Mouse (Mus musculus): ENCODE measurements around the gene Sytl3. TPM values are rescaled to one million over a fixed set of nuclear protein-coding genes. Genes with fewer than 3 reads are reported as not detected.
"Not testable (repeated sequence)": the region's sequence is repeated elsewhere in the genome, so short reads cannot be mapped to it uniquely, and the experiment has no call there.

Gene Sytl3
- polyA plus RNA-seq, 1 experiment from 2014 or later, result 0.07 TPM

DNA sequence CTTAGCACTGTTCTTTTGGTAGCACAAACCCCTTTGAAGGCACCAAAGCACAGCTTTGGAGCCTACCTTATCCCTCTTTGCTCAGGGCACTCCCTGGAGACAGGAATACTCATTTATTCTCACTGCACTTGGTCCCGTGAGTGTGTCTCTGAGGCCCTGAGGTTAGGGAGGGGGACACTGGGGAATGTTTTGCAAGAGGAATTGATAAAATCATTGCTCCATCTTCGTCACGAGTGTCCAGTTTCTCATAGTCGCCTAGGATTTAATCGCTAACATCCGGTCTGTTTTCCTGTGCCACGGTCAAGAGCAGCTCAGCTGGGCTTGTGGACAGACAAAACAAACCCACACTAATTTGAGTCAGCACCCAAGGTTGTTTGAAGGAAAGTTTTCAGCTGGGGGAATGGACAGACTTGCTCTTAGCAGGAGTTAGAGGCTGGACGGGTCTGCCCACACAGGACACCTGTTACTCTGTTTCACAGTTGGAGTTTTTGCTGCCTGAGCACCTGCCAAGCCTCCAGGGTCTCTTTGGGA is 26.5 kb downstream of the Sytl3 start:
- WGBS, result 65% methylated on average over 4 of the region's 8 CpGs
- H3K9me3 ChIP-seq (replicated peaks), result not testable (repeated sequence)

DNA sequence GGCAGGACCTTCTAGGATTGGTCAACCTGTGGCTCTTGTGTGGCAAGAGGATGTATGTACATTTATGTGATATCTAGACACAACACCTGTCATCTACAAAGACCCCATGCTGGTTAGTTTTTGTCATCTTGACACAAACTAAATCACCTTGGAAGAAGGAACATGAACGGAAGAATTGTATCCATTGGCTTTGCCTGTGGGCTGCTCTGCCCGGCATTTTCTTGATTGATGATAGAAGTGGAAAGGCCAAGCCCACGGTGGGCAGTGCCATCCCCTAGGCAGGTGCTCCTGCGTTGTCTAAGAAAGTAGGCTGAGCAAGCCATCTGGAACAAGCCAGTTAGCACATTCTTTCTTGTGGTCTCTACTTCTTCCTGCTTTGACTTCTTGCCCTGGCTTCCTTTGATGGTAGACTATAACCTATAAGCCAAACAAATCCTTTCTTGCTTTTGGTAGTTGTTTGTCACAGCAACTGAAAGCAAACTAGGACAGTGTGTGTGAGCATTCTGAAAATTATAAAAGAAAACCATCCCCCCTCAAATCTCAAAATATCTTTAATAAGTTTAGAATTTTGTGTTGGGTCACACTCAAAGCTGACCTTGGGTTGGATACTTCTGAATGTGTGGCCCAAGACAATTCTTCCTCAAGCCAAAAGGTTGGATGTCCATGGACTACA is 27.5 kb downstream of the Sytl3 start:
- H3K27ac ChIP-seq (replicated peaks); H3K4me3 ChIP-seq; H3K9me3 ChIP-seq (replicated peaks); DNase-seq (ENCODE audit: low spot score); H3K4me1 ChIP-seq; H3K27me3 ChIP-seq (ENCODE audit: low read depth, poor library complexity, severe bottlenecking); H3K36me3 ChIP-seq: not testable (repeated sequence)
- 96% methylated on average over 3 of the region's 4 CpGs for WGBS

More for the DNA sequence above, 26.5 kb downstream of the Sytl3 start:
- H3K4me1 ChIP-seq; H3K27me3 ChIP-seq (ENCODE audit: low read depth, poor library complexity, severe bottlenecking); H3K4me3 ChIP-seq; H3K27ac ChIP-seq (replicated peaks); H3K36me3 ChIP-seq; DNase-seq (ENCODE audit: low spot score): not testable (repeated sequence)

DNA sequence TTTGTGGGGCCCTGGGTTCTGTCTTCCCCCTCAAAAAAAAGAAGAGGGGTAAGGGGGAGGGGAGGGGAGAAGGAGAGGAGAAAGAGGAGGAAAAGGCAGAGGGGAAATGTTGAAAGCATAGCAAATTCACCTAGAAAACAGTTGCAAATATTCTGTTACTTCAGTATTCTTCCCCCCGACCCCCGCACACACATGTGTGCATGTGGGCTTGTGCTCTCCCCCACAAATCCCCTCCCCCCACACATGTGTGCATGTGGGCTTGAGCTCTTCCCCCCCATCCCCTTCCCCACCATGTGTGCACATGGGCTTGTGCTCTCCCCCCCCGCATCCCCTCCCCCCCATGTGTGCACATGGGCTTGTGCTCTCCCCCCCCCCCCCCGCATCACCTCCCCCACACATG is 30.5 kb downstream of the Sytl3 start:
- DNase-seq (ENCODE audit: low spot score); H3K4me1 ChIP-seq: not testable (repeated sequence)
- WGBS, result 95% methylated on average over 2 of the region's 4 CpGs

DNA sequence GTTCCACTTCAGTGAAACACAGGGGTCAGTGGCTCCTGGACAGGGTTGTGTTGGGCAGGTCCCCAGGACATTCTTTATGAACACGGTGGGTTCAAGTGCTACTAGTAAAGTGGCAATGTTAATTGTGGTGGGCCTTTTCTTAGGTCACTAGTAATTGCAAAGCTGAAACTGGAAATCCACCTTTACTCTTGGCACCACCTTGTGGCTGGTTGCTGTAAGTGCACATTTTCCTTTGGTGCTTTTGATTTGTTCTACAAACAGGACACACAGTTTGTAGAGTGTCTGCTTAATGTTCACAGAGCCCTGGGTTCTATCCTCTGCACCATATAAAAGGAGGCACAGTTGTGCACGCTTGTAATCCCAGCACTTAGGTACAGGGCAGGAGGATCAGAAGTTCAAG is 32.7 kb downstream of the Sytl3 start:
- WGBS, result 13% methylated on average over 2 of the region's 2 CpGs
- not testable (repeated sequence) for H3K4me1 ChIP-seq; H3K27ac ChIP-seq (replicated peaks); H3K27me3 ChIP-seq (ENCODE audit: low read depth, poor library complexity, severe bottlenecking); H3K9me3 ChIP-seq (replicated peaks); H3K4me3 ChIP-seq; H3K36me3 ChIP-seq
- DNase-seq (ENCODE audit: low spot score), result peak; percentile 42

More for the DNA sequence above, 30.5 kb downstream of the Sytl3 start:
- H3K4me3 ChIP-seq; H3K36me3 ChIP-seq; H3K27me3 ChIP-seq (ENCODE audit: low read depth, poor library complexity, severe bottlenecking); H3K9me3 ChIP-seq (replicated peaks); H3K27ac ChIP-seq (replicated peaks): not testable (repeated sequence)

DNA sequence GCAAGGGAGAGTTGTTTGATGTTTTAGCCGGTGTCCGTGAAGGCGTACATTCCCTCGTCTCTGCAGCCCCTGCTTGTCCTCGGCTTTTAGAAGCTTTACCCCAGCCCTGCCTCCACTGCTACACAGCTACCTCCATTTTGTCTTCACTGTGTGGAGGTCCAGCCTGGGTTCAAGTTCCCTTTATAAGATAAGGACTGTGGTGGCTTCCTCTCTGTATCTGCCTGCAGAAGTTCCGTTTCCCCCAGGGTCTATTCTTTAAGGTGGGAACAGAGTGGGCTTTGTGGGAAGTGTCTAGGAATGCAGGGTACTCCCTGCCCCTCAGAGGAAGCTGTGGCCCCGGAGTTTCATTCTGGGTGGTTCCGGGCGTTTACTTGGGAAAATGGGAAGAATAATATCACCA is 36.8 kb downstream of the Sytl3 start:
- H3K9me3 ChIP-seq (replicated peaks); DNase-seq (ENCODE audit: low spot score); H3K4me1 ChIP-seq; H3K4me3 ChIP-seq; H3K27ac ChIP-seq (replicated peaks); H3K36me3 ChIP-seq: not testable (repeated sequence)
- WGBS, result 84% methylated on average over 9 of the region's 9 CpGs
- peaks cover 13% of the 10 kb centered on the region for H3K27me3 ChIP-seq (ENCODE audit: low read depth, poor library complexity, severe bottlenecking)

DNA sequence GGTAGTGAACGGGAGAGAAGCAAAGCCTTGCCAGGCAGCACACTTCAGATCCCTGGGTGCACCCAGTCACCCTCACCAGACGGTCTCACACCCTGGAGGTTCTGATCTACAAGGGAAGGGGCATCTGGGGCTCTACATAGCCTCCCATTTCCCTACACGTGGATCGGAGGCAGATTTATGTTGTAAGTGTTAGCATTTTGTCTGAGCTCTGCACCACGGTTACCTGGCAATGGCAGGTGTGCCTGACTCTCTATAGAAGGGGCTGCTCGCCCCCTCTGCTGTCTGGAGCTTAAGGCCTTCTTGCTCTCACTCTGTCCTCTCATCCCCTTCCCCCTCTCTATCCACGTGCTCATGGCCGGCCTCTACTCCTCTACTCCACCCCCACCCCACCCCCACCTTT is 37.6 kb downstream of the Sytl3 start:
- H3K4me3 ChIP-seq; H3K36me3 ChIP-seq; H3K9me3 ChIP-seq (replicated peaks); H3K4me1 ChIP-seq; DNase-seq (ENCODE audit: low spot score); H3K27ac ChIP-seq (replicated peaks): not testable (repeated sequence)
- peaks cover 13% of the 10 kb centered on the region for H3K27me3 ChIP-seq (ENCODE audit: low read depth, poor library complexity, severe bottlenecking)
- WGBS, result 62% methylated on average over 8 of the region's 8 CpGs

DNA sequence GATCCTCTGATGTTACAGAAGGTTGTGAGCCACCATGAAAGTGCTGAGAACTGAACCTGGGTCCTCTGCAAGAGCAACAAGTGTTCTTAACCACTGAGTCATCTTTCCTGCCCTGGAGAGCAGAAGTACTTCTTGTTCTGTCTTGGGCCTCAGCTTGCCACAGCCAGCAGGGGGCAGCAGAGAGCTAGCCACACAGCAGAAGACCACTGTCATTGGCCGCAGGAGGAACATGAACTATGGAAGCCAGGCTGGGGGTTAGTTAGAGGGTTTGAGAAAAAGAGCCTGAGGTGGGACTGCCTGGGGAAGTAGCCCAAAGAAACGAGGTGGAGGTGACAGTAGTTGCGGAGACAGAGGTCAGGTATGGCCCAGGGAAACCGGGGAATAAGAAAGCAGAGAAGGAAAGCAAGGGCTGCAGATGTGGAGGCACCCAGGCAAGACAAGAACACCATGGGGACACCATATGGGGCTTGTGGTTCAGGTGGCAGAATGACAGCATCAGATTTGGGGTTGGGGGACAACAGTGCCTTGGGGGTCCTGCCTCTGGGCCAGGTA is 38.4 kb downstream of the Sytl3 start:
- WGBS, result 39% methylated on average over 4 of the region's 4 CpGs
- not testable (repeated sequence) for H3K27ac ChIP-seq (replicated peaks); H3K9me3 ChIP-seq (replicated peaks); DNase-seq (ENCODE audit: low spot score); H3K36me3 ChIP-seq; H3K4me1 ChIP-seq; H3K4me3 ChIP-seq
- peaks cover 13% of the 10 kb centered on the region for H3K27me3 ChIP-seq (ENCODE audit: low read depth, poor library complexity, severe bottlenecking)

DNA sequence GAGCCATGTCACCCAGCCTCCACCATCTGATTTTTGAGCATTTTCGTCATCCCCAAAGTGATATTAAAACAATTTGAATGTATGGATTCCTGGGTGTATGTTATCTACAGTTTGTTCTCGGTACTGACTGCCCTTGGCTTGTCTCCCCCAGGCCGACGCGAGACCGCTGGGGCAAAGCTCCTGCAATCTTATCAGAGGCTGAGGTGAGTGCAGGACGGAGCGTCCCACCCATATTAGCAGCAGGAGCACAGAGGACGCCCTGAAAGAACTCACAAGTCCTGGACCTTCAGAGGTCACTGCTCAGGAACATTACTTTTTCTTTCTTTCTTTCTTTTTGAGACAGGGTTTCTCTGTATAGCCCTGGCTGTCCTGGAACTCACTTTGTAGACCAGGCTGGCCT is 40.6 kb downstream of the Sytl3 start:
- WGBS, result 93% methylated on average over 9 of the region's 9 CpGs
- H3K9me3 ChIP-seq (replicated peaks); DNase-seq (ENCODE audit: low spot score); H3K4me3 ChIP-seq; H3K36me3 ChIP-seq; H3K27ac ChIP-seq (replicated peaks); H3K4me1 ChIP-seq: not testable (repeated sequence)
- H3K27me3 ChIP-seq (ENCODE audit: low read depth, poor library complexity, severe bottlenecking), result peaks cover 13% of the 10 kb centered on the region

DNA sequence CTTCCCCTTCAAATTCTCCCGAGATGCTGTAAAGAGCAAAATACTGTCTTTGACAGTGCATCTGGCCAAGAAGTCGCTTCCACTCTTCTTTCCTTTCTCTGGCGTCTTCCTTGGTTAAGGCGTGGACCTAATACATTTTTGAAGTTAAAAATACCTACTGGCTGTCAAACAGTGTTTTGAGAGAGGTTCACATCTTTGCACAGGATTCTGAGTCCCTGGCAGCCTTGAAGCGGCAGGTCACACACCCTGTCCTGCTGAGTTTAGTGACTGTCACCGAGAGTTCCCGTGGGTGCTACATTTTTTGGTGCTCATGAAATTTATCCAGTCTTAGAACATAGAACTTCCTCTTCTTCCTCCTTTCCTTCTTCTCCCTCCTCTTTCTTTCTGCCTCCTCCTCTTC is 41.2 kb downstream of the Sytl3 start:
- not testable (repeated sequence) for H3K27ac ChIP-seq (replicated peaks); H3K9me3 ChIP-seq (replicated peaks); H3K36me3 ChIP-seq; DNase-seq (ENCODE audit: low spot score); H3K4me3 ChIP-seq; H3K4me1 ChIP-seq
- 79% methylated on average over 4 of the region's 7 CpGs for WGBS
- H3K27me3 ChIP-seq (ENCODE audit: low read depth, poor library complexity, severe bottlenecking), result peaks cover 13% of the 10 kb centered on the region

DNA sequence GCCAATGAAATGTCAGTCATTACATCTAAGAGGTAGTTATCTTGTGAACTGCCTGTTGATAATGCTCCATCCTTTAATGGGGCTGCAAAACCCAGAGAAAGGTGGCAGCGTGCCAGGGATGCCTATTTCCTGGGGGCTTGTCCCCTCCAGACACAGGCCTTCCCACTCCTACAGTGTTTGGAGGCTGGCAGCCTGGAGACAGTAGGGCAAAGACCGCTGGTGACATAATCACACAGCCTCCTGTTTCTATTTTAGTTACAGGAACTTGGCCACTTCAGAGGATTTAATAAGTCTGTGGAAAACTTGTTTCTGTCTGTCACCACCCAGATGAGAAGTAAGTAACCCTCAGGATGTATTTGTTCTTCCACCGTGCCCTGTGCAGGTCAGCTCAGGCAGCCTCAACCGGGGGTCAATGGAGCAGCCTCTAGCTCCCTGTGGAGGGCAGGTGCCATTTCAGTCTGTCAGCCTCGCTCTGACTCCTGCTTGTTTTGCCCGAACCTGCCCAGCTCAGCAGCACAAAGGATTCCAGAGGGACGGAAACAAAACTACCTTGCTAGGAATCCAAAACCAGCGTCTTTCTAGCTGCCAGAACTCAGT is 43.8 kb downstream of the Sytl3 start:
- not testable (repeated sequence) for H3K9me3 ChIP-seq (replicated peaks); H3K4me1 ChIP-seq; H3K36me3 ChIP-seq; H3K27ac ChIP-seq (replicated peaks); H3K4me3 ChIP-seq; DNase-seq (ENCODE audit: low spot score)
- peaks cover 13% of the 10 kb centered on the region for H3K27me3 ChIP-seq (ENCODE audit: low read depth, poor library complexity, severe bottlenecking)
- 60% methylated on average over 3 of the region's 8 CpGs for WGBS

DNA sequence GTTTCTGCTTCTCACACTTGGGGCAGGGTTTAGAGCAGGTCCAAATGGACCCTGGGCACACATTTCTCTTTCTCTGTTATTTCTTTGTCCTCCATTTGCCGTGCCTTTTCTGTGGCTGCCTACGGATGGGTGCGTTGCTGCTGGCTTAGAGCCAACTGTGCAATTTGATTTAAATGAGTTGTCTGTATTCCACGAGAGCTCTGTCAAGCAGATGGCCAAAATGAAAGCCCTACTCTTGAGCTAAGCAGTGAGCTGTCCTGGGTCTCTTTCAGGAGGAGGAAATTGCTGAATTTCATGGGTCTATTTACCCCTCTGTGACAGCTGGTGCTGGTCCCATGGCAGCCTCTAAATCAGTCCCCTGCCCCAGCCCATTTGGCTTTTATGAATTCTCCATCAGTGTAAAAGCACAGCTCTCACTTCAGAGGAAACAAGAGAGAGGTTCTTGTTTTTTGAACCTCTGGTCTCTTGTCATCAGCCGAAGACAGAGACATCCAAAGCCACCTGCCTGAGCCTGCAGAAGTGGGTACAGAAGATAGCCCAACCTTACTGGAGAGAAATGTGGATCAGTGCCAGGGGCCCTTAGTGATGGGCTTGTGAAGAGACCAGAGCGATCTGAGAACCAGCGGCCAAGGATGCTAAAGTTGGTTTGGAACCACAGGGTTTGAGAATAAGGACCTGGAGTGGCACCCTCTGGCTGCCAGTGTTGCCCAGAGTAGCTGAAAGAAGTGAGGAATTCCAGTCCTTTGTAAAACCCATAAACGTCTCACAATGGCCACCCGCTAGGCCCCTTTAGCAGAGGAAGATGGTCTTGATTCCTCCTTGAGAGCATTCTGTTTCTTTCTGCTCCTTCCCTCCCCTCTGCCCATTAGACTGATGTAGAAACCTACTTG is 44.7 kb downstream of the Sytl3 start:
- H3K27me3 ChIP-seq (ENCODE audit: low read depth, poor library complexity, severe bottlenecking), result peaks cover 13% of the 10 kb centered on the region
- H3K27ac ChIP-seq (replicated peaks); H3K36me3 ChIP-seq; DNase-seq (ENCODE audit: low spot score); H3K9me3 ChIP-seq (replicated peaks); H3K4me1 ChIP-seq; H3K4me3 ChIP-seq: not testable (repeated sequence)
- 85% methylated on average over 9 of the region's 9 CpGs for WGBS

DNA sequence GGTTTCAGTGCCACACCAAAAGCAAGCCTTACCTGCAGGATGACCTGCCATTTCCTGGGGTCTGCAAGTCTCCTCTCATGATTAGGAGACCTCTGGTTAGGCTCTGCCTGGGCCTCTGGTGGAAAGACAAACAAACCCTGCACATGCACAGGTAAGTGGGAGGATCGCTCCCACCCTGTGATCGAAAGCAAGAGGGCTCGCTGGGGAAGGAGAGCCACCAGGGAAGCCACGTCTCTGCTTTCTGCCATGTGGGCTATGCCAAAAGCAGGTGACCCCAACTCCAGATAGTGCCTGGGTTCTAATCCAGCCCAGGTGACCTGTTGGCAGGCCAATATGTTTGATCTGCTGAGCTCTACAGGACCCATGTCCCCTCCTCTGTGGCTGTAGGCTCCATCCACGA is 47.6 kb downstream of the Sytl3 start:
- DNase-seq (ENCODE audit: low spot score); H3K36me3 ChIP-seq; H3K4me1 ChIP-seq; H3K27me3 ChIP-seq (ENCODE audit: low read depth, poor library complexity, severe bottlenecking); H3K4me3 ChIP-seq; H3K9me3 ChIP-seq (replicated peaks); H3K27ac ChIP-seq (replicated peaks): not testable (repeated sequence)
- WGBS, result 88% methylated on average over 5 of the region's 5 CpGs

DNA sequence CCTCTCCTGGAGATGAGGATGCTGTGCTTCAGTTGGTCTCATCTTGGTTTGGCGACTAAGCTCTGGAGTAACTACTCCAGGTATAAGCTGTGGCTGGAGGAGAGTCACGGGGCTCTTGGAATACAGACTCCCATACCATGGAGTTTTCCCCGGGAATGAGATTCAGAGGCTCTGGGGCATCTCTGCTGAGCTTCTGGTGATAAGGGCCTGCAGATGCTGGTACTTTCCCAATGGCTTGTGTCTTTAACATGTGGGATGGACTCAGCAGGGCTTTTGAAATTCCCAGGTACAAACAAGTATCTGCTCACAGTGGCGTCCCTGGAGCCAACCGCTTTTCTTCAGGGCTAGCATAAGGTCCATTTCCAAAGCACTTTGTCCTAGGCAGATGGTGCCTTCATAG is 48.5 kb downstream of the Sytl3 start:
- DNase-seq (ENCODE audit: low spot score); H3K4me1 ChIP-seq; H3K27ac ChIP-seq (replicated peaks); H3K36me3 ChIP-seq; H3K4me3 ChIP-seq; H3K9me3 ChIP-seq (replicated peaks); H3K27me3 ChIP-seq (ENCODE audit: low read depth, poor library complexity, severe bottlenecking): not testable (repeated sequence)
- 93% methylated on average over 5 of the region's 5 CpGs for WGBS
